12 mouse cellular contexts compared by ENCODE assay signal in genomic region chr1:66115330-66115729, GRCm38 (mm10). TPM values are rescaled to one million over a fixed set of nuclear protein-coding genes. Genes with fewer than 3 reads are reported as not detected.
DNase-seq lines count a peak whose midpoint lies in the region; ATAC-seq and TF ChIP-seq lines count a peak whose summit lies in the region.
"Had no signal": no experiment of that assay in that cellular context is flagged by ENCODE, and none has a peak within 500 bp of the region (broad histone marks: within the 10 kb centered on the region; RNA-seq: fewer than 3 reads in every experiment).

No protein-coding gene starts in this region.

- no peak overlapping the region for H3K9ac ChIP-seq in hindbrain, embryonic 11.5 days (ENCODE audit: low read depth, low read length)
- H3K9ac ChIP-seq in hindbrain, embryonic 16.5 days (ENCODE audit: low read depth, low read length), result no peak overlapping the region
- no peak overlapping the region for H3K9ac ChIP-seq in ES-E14 (ENCODE audit: insufficient read depth, low read depth, low read length, poor library complexity, severe bottlenecking)
- H3K9ac ChIP-seq: liver, postnatal 0 days; neural tube, embryonic 12.5 days had no signal

- H3K36me3 ChIP-seq in hindbrain, embryonic 11.5 days (ENCODE audit: control insufficient read depth, insufficient read depth, low read length), result no peaks in the 10 kb centered on the region
- H3K36me3 ChIP-seq in hindbrain, embryonic 16.5 days (ENCODE audit: control insufficient read depth, insufficient read depth, low read length), result no peaks in the 10 kb centered on the region
- H3K36me3 ChIP-seq in ES-E14 (ENCODE audit: control insufficient read depth, insufficient read depth, low read length, poor library complexity, severe bottlenecking), result no peaks in the 10 kb centered on the region
- H3K36me3 ChIP-seq: neural tube, embryonic 12.5 days had no signal

- in situ Hi-C loops in ES-E14 (cut with MboI; ENCODE audit: low sequenced_read_pairs in 2 of 2, unreplicated experiment in 2 of 2), result loop anchor here (25.0 kb wide), 2 partner anchors 522 to 722 kb away; no protein-coding TSS in a partner anchor

- no peak overlapping the region for H3K4me3 ChIP-seq in hindbrain, embryonic 11.5 days (ENCODE audit: low read depth, low read length)
- H3K4me3 ChIP-seq in hindbrain, embryonic 16.5 days (ENCODE audit: low read length), result no peak overlapping the region
- no peak overlapping the region for H3K4me3 ChIP-seq in ES-E14 (ENCODE audit: insufficient read depth in 1 of 2, low read depth in 1 of 2, low read length in 2 of 2, poor library complexity in 1 of 2, severe bottlenecking in 1 of 2)
- H3K4me3 ChIP-seq: neural tube, embryonic 12.5 days had no signal

- no peak overlapping the region for H3K27ac ChIP-seq in hindbrain, embryonic 11.5 days (ENCODE audit: low read depth, low read length)
- no peak overlapping the region for H3K27ac ChIP-seq in hindbrain, embryonic 16.5 days (ENCODE audit: low read depth, low read length)
- no peak overlapping the region for H3K27ac ChIP-seq in ES-E14 (ENCODE audit: insufficient read depth, low read depth, low read length, poor library complexity, severe bottlenecking)
- H3K27ac ChIP-seq: neural tube, embryonic 12.5 days had no signal

- WGBS in hindbrain, embryonic 11.5 days, result 54% methylated on average over 3 of the region's 3 CpGs
- 41% methylated on average over 3 of the region's 3 CpGs for WGBS in hindbrain, embryonic 16.5 days

- H3K4me1 ChIP-seq in hindbrain, embryonic 11.5 days (replicated peaks; ENCODE audit: control insufficient read depth, insufficient read depth, low read length), result no peaks in the 10 kb centered on the region
- H3K4me1 ChIP-seq in hindbrain, embryonic 16.5 days (ENCODE audit: control insufficient read depth, insufficient read depth, low read depth, low read length), result no peaks in the 10 kb centered on the region
- H3K4me1 ChIP-seq in ES-E14 (ENCODE audit: control insufficient read depth in 2 of 2, insufficient read depth in 2 of 2, low read length in 2 of 2, poor library complexity in 1 of 2), result no peaks in the 10 kb centered on the region
- H3K4me1 ChIP-seq: neural tube, embryonic 12.5 days had no signal

- ATAC-seq in hindbrain, embryonic 11.5 days (ENCODE audit: low FRiP score), result no peak
- no peak for ATAC-seq in hindbrain, embryonic 16.5 days
- no peak for ATAC-seq in CD4-positive, CD25-positive, alpha-beta regulatory T cell, adult 4 months
- ATAC-seq: liver, postnatal 0 days had no signal

- no peaks in the 10 kb centered on the region for H3K27me3 ChIP-seq in hindbrain, embryonic 11.5 days (ENCODE audit: control insufficient read depth, insufficient read depth, low read length)
- H3K27me3 ChIP-seq in hindbrain, embryonic 16.5 days (replicated peaks; ENCODE audit: control insufficient read depth, insufficient read depth, low read length), result no peaks in the 10 kb centered on the region
- H3K27me3 ChIP-seq: neural tube, embryonic 12.5 days had no signal

- no peaks in the 10 kb centered on the region for H3K9me3 ChIP-seq in hindbrain, embryonic 11.5 days (ENCODE audit: control insufficient read depth, low read length)
- H3K9me3 ChIP-seq in hindbrain, embryonic 16.5 days (ENCODE audit: control insufficient read depth, low read length), result peaks cover 4% of the 10 kb centered on the region
- H3K9me3 ChIP-seq in ES-E14 (ENCODE audit: control insufficient read depth, insufficient read depth, low read depth, low read length), result no peaks in the 10 kb centered on the region

- peak; percentile 3 for DNase-seq in hindbrain, embryonic 11.5 days (ENCODE audit: low spot score)
- no peak for DNase-seq in ES-E14 (ENCODE audit: low read depth, low spot score)
- peak; percentile 30 for DNase-seq in cerebellum, adult 8-10 months
- peak; percentile 34 to 45 for DNase-seq in kidney, postnatal 4 days
- DNase-seq in liver, result no peak
- no peak for DNase-seq in ovary, postnatal 36 days (ENCODE audit: low spot score)
- DNase-seq: liver, postnatal 0 days; thymus, postnatal 14 days had no signal

- no peak overlapping the region for H3K4me2 ChIP-seq in hindbrain, embryonic 11.5 days (replicated peaks; ENCODE audit: low read depth, low read length)
- no peak overlapping the region for H3K4me2 ChIP-seq in hindbrain, embryonic 16.5 days (ENCODE audit: low read length)
- H3K4me2 ChIP-seq: neural tube, embryonic 12.5 days had no signal

TF ChIP-seq in ES-E14, 5 proteins besides CTCF, POLR2A, EP300 and RAD21:
- TF ChIP-seq MAFK (IDR thresholded peaks at IDR 0.05; ENCODE audit: insufficient read depth, low read depth, low read length), result peak; percentile 62; the same call in 1 of the 2 replicates
- no peak for TF ChIP-seq ZNF384 (IDR thresholded peaks at IDR 0.05; ENCODE audit: low read depth, low read length)
- TF ChIP-seq ZC3H11A (IDR thresholded peaks at IDR 0.05; ENCODE audit: borderline replicate concordance, low read depth, low read length), result no peak
TF ChIP-seq in ES-E14: peak in this region for 1.

RNA-seq across cellular contexts. Expression of gene Map2, which starts 59.7 kb away (rescaled TPM):
- polyA plus RNA-seq in hindbrain, embryonic 11.5 days (2014; fragmentation: Nextera tagmentation; extraction: Ambion mirVana), result 198 and 228 TPM in 2 replicates
- 309 and 355 TPM in 2 replicates for polyA plus RNA-seq in hindbrain, embryonic 16.5 days (2015; fragmentation: Nextera tagmentation; extraction: Ambion mirVana)
- total RNA-seq in ES-E14 (2012; rRNA removed), result 1.8 and 4.7 TPM in 2 replicates
- polyA plus RNA-seq in CD4-positive, CD25-positive, alpha-beta regulatory T cell, adult 4 months (2017; shearing (Covaris generic)), result 10 to 100 TPM in 1 of 2 experiments, 1 to 10 TPM in 1; 3.5 to 10.7 TPM
- total RNA-seq: common myeloid progenitor, adult 5-6 weeks had no signal

Comparison
In these comparisons a context has a peak if more than half of its experiments do, and no peak if none do; other contexts are left out.
1. DNase-seq: peak in hindbrain, embryonic 11.5 days (single experiment), cerebellum, adult 8-10 months (single experiment) and kidney, postnatal 4 days (2 of 2); none in ES-E14 (single experiment), liver (single experiment) and ovary, postnatal 36 days (single experiment).
2. RNA of gene Map2, which starts 59.7 kb away (polyA plus RNA-seq): 309 to 355 TPM in hindbrain, embryonic 16.5 days and 198 to 228 TPM in hindbrain, embryonic 11.5 days; 3.5 to 10.7 TPM in CD4-positive, CD25-positive, alpha-beta regulatory T cell, adult 4 months; every median in the first group is over 10 times any median in the second.